Mouse (Mus musculus): ENCODE data around the gene Snrnp25.

Snrnp25 gene

DNA sequence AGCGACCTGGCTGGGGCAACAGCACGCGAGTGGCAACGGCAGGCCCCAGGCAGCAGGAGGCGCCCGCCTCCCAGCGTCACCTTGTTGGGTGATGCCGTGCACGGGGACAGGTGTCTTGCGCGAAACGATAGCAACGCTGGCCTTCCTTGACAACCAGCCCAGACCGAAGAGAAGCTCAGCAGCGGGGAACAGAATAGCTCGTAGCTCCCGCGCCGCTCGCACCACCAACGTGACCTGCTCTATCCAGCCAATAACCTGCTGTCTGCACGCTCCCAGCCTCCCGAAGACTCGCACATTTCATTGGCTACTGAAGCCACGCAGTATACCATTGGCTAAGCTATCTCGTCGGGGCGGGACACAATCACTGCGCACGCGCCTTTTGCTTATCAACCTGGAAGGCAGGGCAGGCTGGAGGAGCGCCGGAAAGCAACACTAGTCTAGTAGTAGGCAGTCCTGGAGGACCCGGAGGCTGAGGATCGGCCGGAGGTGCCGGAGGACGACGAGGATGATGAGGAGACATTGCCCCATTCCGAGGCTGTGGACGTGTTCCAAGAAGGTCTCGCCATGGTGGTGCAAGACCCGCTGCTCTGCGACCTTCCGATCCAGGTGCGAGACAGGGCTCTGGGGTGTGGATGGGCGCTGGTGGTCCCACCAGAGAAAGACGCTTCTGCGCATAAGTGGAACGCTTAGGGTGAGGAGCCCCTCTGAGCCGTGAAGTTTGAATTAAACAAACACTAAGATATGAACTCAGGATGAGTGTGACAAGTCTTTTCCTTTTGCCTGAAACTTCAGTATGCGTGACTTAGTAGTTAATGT lies at the start of gene Snrnp25:
TSS of gene Snrnp25 (plus strand) at position 358 of the 816 bp plus-strand sequence.
- peak; percentile 93 to 96 for DNase-seq

DNA sequence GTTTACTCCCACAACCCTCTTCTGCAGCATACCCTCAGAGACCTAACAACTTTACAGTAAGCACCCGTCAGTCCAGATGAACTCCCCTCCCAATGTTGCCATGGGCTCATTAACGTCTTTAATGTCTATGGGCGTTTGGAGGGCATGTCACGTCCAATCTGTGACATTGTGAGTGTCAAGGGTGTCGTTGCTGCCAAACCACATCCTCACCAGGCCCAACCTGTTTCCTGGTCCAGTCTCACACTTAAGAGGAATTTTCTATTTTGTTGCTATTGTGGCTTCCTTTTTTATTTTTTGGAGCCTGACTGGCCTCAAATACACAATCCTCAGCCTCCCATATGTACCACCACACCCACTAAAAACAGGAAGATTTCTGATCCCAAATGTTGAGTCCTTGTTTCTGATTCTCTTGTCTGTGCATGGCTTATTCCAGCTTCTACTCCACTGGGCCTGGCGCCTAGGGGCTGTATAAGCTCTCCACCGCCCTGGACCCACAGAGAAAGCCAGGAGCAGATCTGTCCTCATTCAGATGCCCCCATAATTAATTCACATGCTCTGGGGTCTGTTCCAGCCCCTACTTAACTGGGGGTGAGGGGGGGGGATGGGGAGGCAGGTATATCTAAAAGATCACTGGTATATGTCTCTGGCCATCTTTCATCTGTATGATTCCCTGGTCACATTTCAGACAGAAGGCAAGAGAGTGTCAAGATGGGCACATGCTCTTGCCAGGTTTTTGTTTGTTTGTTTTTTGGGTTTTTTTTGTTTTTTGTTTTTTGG lies 48.2 kb upstream of the Snrnp25 start:
- no peak for DNase-seq

DNA sequence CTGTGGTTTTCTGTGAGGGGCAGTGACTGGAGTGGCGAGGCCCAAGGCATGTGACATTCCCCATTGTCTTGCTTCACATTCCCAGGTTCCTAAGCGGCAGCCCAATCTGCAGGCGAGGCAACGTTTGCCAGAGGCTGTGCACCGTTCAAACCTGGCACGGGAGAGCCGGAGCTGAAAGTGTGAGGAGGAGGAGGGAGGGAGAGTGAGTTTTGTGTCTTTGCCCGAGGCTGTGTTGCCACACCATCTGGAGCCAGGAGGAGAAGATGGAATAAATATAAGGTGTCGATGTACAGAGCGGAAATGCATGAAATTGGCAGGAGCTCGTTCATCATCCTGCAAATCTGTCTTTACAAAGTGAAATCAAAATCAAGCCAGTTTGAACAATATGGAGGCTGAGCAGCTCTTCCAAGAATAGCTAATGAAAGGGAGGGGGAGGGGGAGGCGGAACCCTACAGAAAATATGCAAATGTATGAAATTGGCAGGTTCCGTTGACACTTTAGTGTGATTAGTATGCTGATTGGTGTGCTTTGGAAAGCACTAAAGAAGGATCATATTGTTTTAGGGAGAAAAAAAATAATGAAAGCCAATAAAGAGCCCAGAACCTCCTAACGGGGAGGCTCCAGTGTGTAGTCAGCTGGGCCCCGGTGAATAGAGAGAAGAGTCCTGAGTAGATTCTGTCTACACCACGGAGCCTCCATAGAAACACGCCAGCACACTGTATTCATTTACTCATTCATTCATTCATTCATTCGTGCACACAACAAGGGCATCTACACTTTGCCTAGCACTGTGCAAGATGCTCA lies 47.2 kb upstream of the Snrnp25 start:
- peak; percentile 59 to 68 for DNase-seq

DNA sequence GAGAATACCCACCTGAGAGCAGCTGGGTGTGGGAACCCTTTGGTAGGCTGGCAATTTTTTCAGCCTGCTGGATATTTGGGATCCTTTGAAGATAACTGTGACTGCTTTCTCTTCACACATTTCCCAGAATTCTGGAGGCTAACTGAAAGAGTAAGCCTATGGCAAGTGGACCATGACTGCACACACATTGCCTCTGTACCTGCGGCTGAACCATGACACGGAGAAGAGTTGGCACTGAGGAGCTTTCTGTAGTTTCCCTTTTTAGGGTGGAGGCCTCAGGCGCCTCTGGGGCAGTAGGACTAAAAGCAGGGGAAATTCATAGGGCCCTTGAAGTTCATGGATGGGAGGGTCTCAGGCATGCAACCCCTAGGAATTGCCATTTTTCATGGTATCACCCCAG lies 46.0 kb upstream of the Snrnp25 start:
- DNase-seq, result no peak

DNA sequence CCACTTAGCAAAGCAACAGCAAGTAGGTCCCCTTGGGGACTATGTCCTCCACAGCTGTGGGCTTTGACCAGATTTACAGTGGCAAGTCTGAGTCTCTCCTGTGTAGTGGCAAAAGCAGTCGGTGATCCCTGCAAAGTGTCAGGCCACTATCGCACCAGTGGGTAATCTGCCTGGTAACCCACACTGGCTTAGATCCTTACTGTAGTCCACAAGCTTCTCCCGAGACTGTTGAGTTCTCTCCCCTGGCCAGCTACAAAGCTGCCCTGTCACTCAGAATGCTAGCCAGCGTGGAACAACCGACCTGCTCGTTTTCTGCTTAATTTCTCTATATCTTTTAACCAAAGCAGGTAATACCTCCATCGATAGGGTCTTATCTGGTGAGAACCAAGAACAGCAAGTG lies 44.9 kb upstream of the Snrnp25 start:
- no peak for DNase-seq

DNA sequence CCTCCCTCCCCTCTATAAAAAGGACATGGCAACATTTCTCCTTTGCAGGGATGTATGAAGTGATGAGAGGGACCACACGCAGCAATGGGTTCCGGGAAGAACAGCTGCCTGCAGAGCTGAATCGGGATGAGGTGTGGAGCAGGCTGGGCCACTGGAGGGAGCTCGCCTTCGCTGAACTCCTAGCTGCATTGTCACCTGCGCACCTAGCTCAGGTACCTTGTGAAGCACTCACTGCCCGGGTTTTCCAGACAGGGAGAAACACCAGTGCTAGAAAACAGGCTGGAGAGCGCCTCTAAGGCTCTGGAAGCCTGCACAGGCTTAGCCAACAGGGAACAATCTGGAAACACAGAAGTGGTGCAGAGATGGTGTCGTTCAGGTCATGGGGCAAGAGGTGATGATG lies 43.7 kb upstream of the Snrnp25 start:
- DNase-seq, result peak; percentile 51 to 72

DNA sequence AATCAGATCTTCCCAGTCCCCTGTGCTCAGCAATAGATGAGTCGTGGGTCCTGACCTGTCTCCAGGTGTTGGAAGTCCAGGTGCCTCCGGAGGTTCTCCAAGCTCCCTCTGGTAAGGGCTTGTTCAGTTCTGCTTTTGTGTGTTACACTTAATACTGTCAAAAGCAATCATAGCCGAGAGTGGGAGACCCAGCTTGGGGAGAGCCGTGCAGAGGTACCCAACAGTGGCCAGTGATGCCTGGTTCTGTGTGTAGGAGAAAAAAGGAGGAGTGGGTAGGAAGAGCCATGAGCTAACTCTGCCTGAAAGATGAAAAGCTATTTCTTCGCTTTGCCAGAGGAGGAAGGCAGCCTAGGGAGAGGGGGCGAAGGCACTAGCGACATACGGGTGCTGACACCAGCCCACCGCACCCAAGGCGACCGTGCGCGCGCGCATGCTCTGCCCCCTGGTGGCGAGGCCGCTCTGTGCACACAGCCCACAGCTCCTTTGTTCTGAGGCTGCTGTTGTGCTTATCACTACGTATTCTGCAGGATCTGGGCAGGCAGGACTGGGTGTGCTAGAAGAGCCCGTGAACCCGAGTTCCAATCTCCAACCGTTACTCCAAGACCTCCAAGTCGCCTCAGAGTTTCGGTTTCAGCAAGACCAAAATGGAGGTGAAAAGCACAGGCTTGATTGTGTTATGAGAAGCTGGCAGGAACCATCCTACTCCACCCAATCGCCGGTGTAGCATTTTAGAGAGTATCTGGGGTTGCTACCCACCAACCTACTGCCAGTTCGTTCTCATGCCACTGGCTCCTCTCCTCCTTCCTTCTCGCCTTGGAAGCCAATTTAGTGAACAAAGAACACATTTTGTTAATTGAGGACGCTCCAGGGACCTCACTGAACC lies 43.1 kb upstream of the Snrnp25 start:
- DNase-seq, result peak; percentile 92 to 94

DNA sequence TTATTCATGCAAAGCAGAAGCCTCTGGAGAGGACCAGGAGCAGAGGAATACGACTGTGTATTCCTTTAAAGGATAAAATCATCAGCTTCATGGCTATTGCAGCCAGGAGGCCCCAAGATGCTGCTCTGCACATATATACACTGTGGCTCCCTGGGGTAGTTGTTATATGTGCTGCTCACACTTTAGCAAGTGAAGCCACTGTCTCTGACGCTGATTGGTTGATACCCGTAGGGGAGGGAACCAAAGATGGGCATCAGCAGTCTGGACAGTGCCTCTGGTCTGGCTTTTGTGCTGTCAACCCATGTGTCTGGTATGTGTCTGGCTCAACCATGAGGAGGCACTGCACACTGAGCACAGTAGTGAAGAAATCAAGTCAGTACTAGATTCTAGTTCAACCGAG lies 38.5 kb upstream of the Snrnp25 start:
- no peak for DNase-seq

DNA sequence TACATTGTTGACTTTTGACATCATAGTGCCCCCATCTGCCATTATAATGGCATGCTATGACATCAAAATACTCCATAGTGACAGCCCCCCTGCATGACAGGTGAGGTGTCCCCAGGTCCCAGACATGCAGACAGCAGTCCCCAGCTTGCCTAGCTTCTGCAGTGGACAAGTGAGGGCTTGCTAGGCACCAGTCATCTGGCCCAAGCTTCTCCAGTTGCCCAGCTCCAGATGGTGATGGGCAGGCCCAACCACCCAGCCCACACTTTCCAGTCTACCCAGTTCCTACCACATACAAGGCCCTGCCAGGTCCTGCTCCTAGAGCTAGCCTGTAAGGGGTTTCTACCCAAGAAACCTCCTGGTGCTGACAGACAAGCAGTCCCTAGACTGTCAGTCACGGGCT lies 26.7 kb upstream of the Snrnp25 start:
- DNase-seq, result no peak

DNA sequence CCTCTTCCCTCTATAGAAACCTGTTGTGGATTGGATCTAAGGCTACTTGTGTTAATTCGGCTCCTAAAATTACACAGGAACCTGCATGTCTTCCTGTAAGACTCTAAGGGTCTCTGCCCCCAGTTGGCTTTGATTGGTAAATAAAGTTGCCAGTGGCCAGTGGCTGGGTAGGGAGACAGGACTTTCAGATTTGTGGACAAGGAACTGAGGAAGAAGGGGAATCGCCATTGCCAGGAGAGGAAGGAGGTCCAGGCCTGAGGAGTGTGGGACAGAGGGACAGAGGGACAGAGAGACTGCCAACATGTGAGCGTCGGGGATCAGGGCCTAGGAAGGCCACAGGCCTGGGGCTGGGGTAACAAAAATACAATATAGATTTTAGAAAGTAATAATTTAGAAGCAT lies 24.0 kb upstream of the Snrnp25 start:
- DNase-seq, result no peak

DNA sequence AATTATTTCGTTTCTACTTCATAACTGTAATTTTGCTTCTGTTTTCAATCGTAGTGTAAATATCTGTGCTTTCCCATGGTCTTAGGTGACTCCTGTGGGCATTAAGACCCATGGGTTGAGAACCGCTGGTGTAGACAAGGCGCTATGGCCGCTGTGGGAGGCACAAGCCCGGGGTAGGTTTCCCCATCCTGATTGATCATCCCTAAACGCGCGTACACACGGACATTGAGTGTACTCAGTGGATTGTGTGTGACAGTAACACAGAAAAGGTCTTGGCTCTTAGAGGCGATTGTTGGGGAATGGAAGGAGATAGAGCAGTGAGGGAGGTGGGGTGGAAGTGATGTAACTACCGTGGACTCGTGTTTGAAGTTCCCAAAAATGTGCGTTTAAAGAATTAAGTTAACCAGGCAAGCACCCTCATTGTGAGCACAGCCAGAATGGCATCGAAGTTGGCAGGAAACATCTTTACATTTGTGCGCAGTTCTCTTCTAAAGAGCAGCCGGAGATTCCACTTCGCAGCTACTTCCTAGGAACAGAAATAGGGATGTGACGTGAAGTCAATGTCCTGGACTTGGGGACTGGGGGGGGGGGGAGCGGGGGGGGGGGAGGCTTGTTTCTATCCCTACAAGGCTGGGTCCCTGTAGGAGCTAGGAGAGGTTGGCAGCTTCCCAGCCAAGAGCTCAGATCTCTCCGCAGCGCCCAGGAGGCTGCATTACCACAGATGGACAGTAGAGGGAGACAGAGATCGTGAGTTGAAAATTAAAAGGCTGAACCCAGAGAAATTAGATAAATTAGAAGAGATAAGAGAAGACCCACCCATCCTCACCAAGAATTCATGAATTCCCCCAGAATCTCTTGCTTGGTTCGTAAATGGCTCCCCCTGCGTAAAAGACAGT lies 23.0 kb upstream of the Snrnp25 start:
- DNase-seq, result peak; percentile 90 to 94

DNA sequence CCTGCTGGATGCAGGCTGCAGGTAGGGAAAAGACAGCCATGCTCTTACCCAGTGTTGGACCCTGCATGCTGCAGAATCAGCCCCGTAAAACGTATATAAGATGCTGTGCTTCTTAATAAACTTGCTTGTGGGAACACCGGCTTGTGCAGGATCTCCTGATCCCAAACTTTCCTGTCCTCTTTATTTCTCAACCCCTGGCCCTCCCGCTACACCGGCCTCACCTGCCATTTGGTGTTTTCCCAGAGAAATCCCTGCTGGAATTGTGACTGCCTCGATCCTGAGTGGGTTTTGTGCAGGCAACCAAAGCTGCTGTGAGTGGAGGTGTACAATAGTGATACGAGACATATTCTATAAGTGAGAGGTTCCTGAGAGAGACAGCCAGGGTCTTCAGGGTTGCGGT lies 20.7 kb upstream of the Snrnp25 start:
- no peak for DNase-seq

DNA sequence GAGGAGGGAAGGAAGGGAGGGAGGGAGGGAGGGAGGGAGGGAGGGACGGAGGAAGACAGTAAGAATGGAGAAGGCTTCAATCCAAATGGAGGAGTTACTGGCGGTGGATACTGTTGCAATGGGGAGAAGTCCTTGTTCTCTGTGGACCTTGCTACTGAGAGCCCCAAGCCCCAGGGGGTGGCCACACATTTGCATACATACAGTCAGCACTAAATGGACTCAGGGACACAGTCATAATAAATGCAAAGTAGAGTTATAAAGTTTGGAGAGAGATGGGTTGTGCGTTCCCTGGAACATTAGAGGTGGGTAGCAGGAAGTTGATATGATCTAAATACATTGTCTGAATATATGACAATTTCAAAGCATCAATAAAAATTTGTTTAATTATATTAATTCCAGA lies 19.2 kb upstream of the Snrnp25 start:
- DNase-seq, result no peak

DNA sequence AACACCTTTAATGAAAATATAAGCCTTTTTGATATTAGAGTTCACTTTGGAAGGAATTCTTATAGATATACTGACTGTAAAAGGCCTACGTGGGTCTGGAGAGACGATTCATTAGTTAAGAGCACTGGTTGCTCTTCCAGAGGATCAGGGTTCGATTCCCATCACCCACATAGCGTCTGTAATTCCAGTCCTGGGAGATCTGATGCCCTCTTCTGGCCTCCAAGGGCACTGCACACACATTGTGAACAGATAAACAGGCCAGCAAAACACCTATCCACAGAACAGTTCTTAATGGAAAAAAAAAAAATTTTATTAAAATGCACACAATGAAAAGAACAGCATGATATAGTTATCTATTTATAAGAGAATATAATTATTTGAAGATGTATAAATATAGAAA lies 18.0 kb upstream of the Snrnp25 start:
- no peak for DNase-seq

DNA sequence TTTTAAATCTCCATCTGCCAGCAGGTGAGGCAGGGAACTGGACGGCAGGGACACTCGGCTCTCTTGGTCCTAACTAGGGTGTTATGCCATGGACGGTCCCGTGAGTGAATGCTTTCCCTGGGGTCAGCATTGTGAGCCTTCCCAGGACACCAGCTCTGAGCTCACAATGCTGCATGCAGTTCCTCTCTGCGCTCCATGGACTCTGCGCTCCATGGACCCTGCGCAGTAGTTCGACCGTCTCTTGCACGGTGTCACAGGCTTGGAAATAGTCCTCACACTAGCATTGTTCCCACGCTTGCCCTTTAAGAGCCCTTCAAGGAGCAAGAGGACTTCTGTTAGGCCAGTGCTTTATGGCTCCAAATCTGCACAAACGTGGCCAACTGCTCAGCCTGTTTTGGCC lies 16.3 kb upstream of the Snrnp25 start:
- DNase-seq, result peak in 1 of 2 experiments; percentile 2

DNA sequence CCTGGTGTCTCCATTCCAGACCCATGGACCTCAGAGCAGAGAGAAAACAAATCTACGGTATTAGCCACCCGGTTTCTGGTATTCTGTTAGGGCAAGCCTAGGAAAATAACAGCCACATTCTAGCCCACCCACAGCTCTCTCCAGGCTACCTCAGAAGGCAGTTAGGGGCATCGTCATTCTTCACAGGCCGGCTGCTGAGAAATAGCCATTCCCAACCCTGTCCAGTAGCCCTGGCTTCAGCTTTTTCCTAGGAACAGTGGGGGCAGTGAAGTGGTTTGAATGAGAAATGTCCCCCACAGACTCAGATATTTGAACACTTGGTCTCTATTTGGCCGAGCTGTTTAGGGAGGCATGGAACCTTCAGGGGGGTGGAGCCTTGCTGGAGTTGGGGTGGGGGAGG lies 15.8 kb upstream of the Snrnp25 start:
- DNase-seq, result no peak

DNA sequence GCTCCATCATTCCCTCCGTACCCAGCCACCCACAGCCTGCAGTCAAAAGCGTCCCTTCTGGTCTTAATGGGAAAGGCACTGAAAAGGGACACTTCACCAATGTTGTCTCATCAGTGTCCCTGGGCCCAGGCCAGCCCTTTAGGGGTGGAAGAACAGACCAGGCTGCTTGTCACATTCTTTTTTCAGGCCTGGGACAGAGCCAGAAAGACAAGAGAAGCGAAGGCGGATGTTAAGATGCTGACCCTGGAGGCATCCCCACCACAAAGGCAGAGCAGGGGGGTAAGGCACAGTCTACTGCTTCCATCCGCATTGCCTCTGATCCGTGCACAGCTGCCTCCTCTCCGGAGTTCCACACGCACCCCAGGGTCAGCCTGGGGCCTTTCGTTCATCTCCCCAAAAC lies 15.1 kb upstream of the Snrnp25 start:
- no peak for DNase-seq

DNA sequence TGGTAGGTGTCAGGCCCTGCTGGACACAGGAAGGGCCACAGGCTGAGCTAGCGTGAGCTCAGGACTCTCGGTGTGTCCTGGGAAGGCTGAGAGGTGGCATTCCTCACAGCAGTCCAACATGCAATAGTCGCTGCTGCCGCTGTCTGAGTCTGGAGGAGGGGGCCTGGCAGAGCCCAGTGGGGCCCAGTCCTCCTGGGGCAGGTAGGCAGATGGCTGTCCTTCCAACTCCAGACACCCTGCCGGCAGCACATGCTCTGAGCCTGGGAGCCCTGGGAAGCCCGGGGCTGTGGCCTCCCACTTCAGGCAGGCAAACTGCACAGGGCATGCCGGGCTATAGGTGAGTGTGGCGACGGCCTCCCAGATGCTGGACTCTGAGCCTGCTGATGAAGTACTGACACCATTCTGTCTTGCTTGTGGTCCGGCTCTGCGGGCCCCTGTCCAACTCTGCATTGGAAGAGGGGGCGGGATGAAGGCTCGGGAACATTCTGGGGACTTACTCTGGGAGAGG lies 14.6 kb upstream of the Snrnp25 start:
- DNase-seq, result peak; percentile 44 to 45

DNA sequence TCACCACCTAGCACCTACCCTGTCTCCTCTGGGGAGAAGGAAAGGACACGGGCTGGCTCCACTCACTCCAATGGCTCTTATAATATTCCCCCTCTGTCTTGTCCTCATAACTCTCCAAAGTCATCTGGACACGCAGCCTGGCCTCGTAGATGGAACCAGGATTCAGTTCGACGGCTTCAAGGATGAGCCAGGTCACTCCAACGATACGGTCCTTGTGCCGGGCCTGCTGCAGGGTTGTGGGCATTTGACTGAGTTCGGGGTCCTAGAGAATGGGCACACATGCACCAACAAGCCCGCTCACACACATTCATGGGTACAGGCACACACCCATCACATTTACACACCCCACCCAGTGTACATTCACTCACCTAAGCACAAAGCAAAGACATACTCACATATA lies 12.1 kb upstream of the Snrnp25 start:
- peak in 1 of 2 experiments; percentile 3 for DNase-seq

DNA sequence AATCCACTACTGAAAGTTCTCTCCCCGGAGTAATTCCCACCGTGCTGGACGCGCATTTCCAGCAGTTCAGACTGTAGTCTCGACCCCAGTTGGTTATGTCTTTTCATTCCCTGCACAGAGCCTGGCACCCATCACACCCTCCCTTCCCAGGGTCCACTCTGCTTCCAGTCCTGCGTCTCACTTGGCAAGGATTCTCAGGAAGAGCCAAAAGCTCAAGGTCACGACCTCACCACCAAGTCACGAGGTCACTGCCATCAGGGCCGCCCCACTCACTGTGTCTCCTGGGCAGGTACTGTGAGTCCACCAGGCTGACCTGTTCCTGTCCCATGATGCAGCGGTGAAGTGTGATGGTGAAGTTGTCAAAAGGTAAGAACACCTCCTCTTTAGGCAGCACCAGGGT lies 11.1 kb upstream of the Snrnp25 start:
- peak in 1 of 2 experiments; percentile 2 for DNase-seq

DNA sequence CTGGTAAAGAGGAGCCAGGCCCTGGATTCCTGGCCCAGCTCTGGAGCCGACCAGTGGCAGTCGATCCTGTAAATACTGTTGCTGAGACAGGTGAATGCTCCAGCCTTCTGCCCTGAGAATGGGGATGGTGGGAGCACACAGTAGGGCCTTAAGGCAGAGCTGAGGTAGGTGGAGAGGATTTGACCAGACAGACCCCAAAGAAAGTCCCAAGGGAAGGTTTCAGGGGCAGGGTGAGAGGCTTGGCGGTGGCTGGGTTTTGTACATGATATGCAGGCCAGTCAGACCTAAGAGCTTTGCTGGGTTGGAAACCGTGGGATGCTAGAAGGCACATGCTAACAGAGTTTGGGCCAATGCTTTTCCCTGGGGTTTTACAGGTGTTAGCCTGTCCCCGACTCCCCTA lies 10.6 kb upstream of the Snrnp25 start:
- peak in 1 of 2 experiments; percentile 2 for DNase-seq

All from cerebellum, postnatal 25 days (tissue).